Mouse (Mus musculus) ES-E14 (cell line): ENCODE data around the gene Acp7. TPM values are rescaled to one million over a fixed set of nuclear protein-coding genes. Genes with fewer than 3 reads are reported as not detected.

ENCODE experiments used
- DNase-seq: peaks from one replicate; pipeline ENCODE4 v3.0.0-alpha.2; 2013; ENCODE audit warnings: low read depth, low spot score
- H3K27ac ChIP-seq: 2 replicates; pipeline ENCODE4 v1.5.1; 2012; ENCODE audit warnings: low read depth, mild to moderate bottlenecking, low read length, moderate library complexity, mixed read lengths; ENCODE audit not compliant: poor library complexity, insufficient read depth, severe bottlenecking
- H3K36me3 ChIP-seq: 2 replicates; pipeline ENCODE4 v1.6.1; 2012; ENCODE audit warnings: mild to moderate bottlenecking, low read length, moderate library complexity, mixed read lengths; ENCODE audit not compliant: control insufficient read depth, poor library complexity, insufficient read depth, severe bottlenecking
- H3K4me1 ChIP-seq, 2 experiments: fragments of 150-350 bp in 1 of 2; sonication (generic) in 1 of 2; 2 replicates each; pipeline ENCODE4 v1.6.1; 2012; ENCODE audit warnings: low read length in 2 of 2, mild to moderate bottlenecking in 1 of 2, mixed read lengths in 1 of 2; ENCODE audit not compliant: control insufficient read depth in 2 of 2, insufficient read depth in 2 of 2, poor library complexity in 1 of 2
- H3K4me3 ChIP-seq, 2 experiments: fragments of 150-350 bp in 1 of 2; sonication (generic) in 1 of 2; 2 replicates each; pipeline ENCODE4 v1.5.1; 2012; ENCODE audit warnings: low read length in 2 of 2, low read depth in 1 of 2, mild to moderate bottlenecking in 1 of 2, mixed read lengths in 1 of 2; ENCODE audit not compliant: insufficient read depth in 1 of 2, poor library complexity in 1 of 2, severe bottlenecking in 1 of 2
- H3K9ac ChIP-seq: 2 replicates; pipeline ENCODE4 v1.6.1; 2012; ENCODE audit warnings: low read depth, mild to moderate bottlenecking, low read length, mixed read lengths; ENCODE audit not compliant: poor library complexity, insufficient read depth, severe bottlenecking
- H3K9me3 ChIP-seq: fragments of 150-350 bp; sonication (generic); 2 replicates; pipeline ENCODE4 v1.6.1; 2012; ENCODE audit warnings: low read depth, mild to moderate bottlenecking, low read length; ENCODE audit not compliant: control insufficient read depth, insufficient read depth
- CHD2 ChIP-seq: IDR thresholded peaks from 2 replicates; pipeline ENCODE4 v1.6.1; 2014; ENCODE audit warnings: mild to moderate bottlenecking, low read depth, low read length, inconsistent platforms
- HCFC1 ChIP-seq: IDR thresholded peaks from 2 replicates; pipeline ENCODE4 v1.6.1; 2012; ENCODE audit warnings: low read length, inconsistent platforms, borderline replicate concordance; ENCODE audit not compliant: insufficient read depth
- MAFK ChIP-seq: IDR thresholded peaks from 2 replicates; pipeline ENCODE4 v1.6.1; 2014; ENCODE audit warnings: mild to moderate bottlenecking, low read depth, low read length, inconsistent platforms; ENCODE audit not compliant: insufficient read depth
- ZC3H11A ChIP-seq: IDR thresholded peaks from 2 replicates; pipeline ENCODE4 v1.6.1; 2012; ENCODE audit warnings: low read depth, mild to moderate bottlenecking, inconsistent platforms, low read length, borderline replicate concordance
- ZNF384 ChIP-seq: IDR thresholded peaks from 2 replicates; pipeline ENCODE4 v1.6.1; 2012; ENCODE audit warnings: low read depth, low read length, inconsistent platforms
- in situ Hi-C, 2 experiments: fragments of 600-800 bp; cut with MboI; formaldehyde crosslinking; loops; one replicate each; pipeline ENCODE4 v1.15.1; 2025; ENCODE audit warnings: low sequenced_read_pairs in 2 of 2, inconsistent platforms in 1 of 2; ENCODE audit not compliant: unreplicated experiment in 2 of 2
- total RNA-seq: library from RNA; depleted of rRNA; stranded (reverse); fragments of 300-350 nt; gene quantifications from 2 replicates; pipeline ENCODE4 v1.2.3, GENCODE M21; 2012

The Acp7 gene
- total RNA-seq, 1 experiment, result 2.5 TPM

- Histone ChIP-seq H3K27ac (no peak overlapping the region), H3K4me3 (no peak overlapping the region), H3K9me3 (no peaks in the 10 kb centered on the region), H3K4me1 (peaks cover 0 to 6% of the 10 kb centered on the region in 2 experiments; a peak in 1 of 4 replicates), H3K9ac (no peak overlapping the region), H3K36me3 (no peaks in the 10 kb centered on the region)
- in situ Hi-C loops, result no loop called here
- TF ChIP-seq HCFC1, result no peak
- TF ChIP-seq CHD2, result no peak
- TF ChIP-seq ZNF384, result no peak
- TF ChIP-seq MAFK, result no peak
- TF ChIP-seq ZC3H11A, result no peak
- DNase-seq, result no peak
Observed at GRCm38 (mm10) chr7:28645947-28646475, 14.9 kb upstream of the Acp7 start.

- TF ChIP-seq MAFK (peak; percentile 50; the same call in 1 of the 2 replicates), ZNF384 (no peak), CHD2 (no peak), ZC3H11A (no peak)
- no peaks in the 10 kb centered on the region for H3K9me3 ChIP-seq
- no peak overlapping the region for H3K9ac ChIP-seq
- H3K4me1 ChIP-seq, result peaks cover 0 to 6% of the 10 kb centered on the region in 2 experiments; a peak in 1 of 4 replicates
- H3K36me3 ChIP-seq, result no peaks in the 10 kb centered on the region
- in situ Hi-C loops, result no loop called here
- DNase-seq, result no peak
- no peak overlapping the region for H3K27ac ChIP-seq
- no peak overlapping the region for H3K4me3 ChIP-seq
Observed at GRCm38 (mm10) chr7:28645366-28645765, 14.2 kb upstream of the Acp7 start.

GRCm38 (mm10) chr7:28641546-28641945 is 10.4 kb upstream of the Acp7 start:
- no peak overlapping the region for H3K4me3 ChIP-seq
- no peaks in the 10 kb centered on the region for H3K36me3 ChIP-seq
- H3K9ac ChIP-seq, result no peak overlapping the region
- DNase-seq, result no peak
- H3K4me1 ChIP-seq, result peaks cover 0 to 12% of the 10 kb centered on the region in 2 experiments; a peak in 2 of 4 replicates
- TF ChIP-seq CHD2 (no peak), ZC3H11A (no peak), ZNF384 (no peak), HCFC1 (no peak), MAFK (no peak)
- no peaks in the 10 kb centered on the region for H3K9me3 ChIP-seq
- no peak overlapping the region for H3K27ac ChIP-seq
- in situ Hi-C loops, result no loop called here

GRCm38 (mm10) chr7:28637511-28637910 is 6.4 kb upstream of the Acp7 start:
- Histone ChIP-seq H3K9me3 (no peaks in the 10 kb centered on the region), H3K4me3 (no peak overlapping the region), H3K36me3 (no peaks in the 10 kb centered on the region), H3K9ac (no peak overlapping the region), H3K27ac (no peak overlapping the region; the same call in 1 of the 2 replicates), H3K4me1 (peaks cover 0 to 13% of the 10 kb centered on the region in 2 experiments; a peak in 2 of 4 replicates)
- TF ChIP-seq ZNF384, result no peak
- TF ChIP-seq MAFK, result no peak
- TF ChIP-seq HCFC1, result no peak
- TF ChIP-seq CHD2, result no peak
- TF ChIP-seq ZC3H11A, result no peak
- no peak for DNase-seq
- in situ Hi-C loops, result no loop called here
